Mouse (Mus musculus): ENCODE results near the gene Abhd14b.

DNA sequence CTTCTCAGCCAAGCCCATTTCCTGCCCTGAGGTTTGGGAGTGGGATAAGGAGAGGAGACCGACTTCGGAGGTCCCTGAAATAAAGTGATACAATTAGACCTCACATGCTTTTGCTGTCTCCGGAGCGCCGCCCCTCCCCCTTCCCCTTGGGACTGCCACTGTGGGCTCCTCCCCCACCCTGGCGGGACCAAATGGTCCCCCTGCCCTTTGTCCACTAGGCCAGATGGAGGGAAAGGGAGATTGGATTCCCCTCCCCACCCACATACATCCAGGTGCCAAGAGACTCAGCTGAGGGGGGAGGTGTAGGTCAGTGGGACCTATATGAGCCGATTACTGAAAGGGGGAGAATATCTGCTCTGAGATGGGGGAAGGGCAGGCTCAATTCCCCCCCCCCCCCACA lies 5.6 kb downstream of the Abhd14b start:
- TF ChIP-seq POLR2A (IDR thresholded peaks at IDR 0.05; ENCODE audit: extremely low read depth, insufficient read depth, low read length): no peak
- TF ChIP-seq CTCF (IDR thresholded peaks at IDR 0.05; ENCODE audit: low read depth, low read length): no peak
